Mouse (Mus musculus) liver, adult 2 months (tissue): ENCODE results near the gene Ilk. TPM values are rescaled to one million over a fixed set of nuclear protein-coding genes. Genes with fewer than 3 reads are reported as not detected.
"Not testable (repeated sequence)": the region's sequence is repeated elsewhere in the genome, so short reads cannot be mapped to it uniquely, and the experiment has no call there.

Experiments
- DNase-seq: peaks from one replicate; pipeline ENCODE4 v3.0.0-alpha.2; 2011; ENCODE audit warnings: low read depth, low spot score; ENCODE audit errors: extremely low read depth
- H3K27ac ChIP-seq: fragments of 200-500 bp; replicated peaks from 2 replicates; pipeline ENCODE4 v1.5.1; 2012; ENCODE audit warnings: low read depth, mild to moderate bottlenecking, control low read depth, inconsistent platforms, low read length; ENCODE audit not compliant: insufficient read depth
- H3K27me3 ChIP-seq: fragments of 200-500 bp; 2 replicates; pipeline ENCODE4 v1.6.1; 2012; ENCODE audit warnings: mild to moderate bottlenecking, moderate library complexity, low read length, inconsistent platforms; ENCODE audit not compliant: control insufficient read depth, insufficient read depth
- H3K36me3 ChIP-seq: fragments of 200-500 bp; 2 replicates; pipeline ENCODE4 v1.6.1; 2012; ENCODE audit warnings: low read length, inconsistent platforms; ENCODE audit not compliant: control insufficient read depth, insufficient read depth
- H3K4me1 ChIP-seq: fragments of 200-500 bp; 2 replicates; pipeline ENCODE4 v1.6.1; 2011; ENCODE audit warnings: low read length; ENCODE audit not compliant: control insufficient read depth, insufficient read depth
- H3K4me3 ChIP-seq: fragments of 200-500 bp; 2 replicates; pipeline ENCODE4 v1.5.1; 2011; ENCODE audit warnings: low read depth, mild to moderate bottlenecking, control low read depth, low read length, moderate library complexity; ENCODE audit not compliant: insufficient read depth
- H3K79me2 ChIP-seq: fragments of 200-500 bp; 2 replicates; pipeline ENCODE4 v1.6.1; 2012; ENCODE audit warnings: inconsistent platforms, mild to moderate bottlenecking, low read length, moderate library complexity; ENCODE audit not compliant: control insufficient read depth, insufficient read depth
- H3K9ac ChIP-seq: fragments of 200-500 bp; 2 replicates; pipeline ENCODE4 v1.6.1; 2012; ENCODE audit warnings: low read depth, mild to moderate bottlenecking, control low read depth, inconsistent platforms, low read length
- CTCF ChIP-seq: fragments of 200-500 bp; IDR thresholded peaks from 2 replicates; pipeline ENCODE4 v1.5.1; 2011; ENCODE audit warnings: low read depth, low read length, control low read depth
- POLR2A ChIP-seq: fragments of 200-500 bp; IDR thresholded peaks from 2 replicates; pipeline ENCODE4 v1.6.1; 2011; ENCODE audit warnings: low read length, control low read depth; ENCODE audit not compliant: insufficient read depth; ENCODE audit errors: extremely low read depth
- WGBS: fragments of 180-500 bp; shearing (Covaris S2); methylation state at CpG from one replicate; pipeline ENCODE4 v1.1.7; 2018; 5-methylcytosine and 5-hydroxymethylcytosine counted together
- polyA plus RNA-seq: library from polyadenylated mRNA; depleted of rRNA; stranded (reverse); fragments of >200 nt; gene quantifications from 2 replicates; pipeline ENCODE4 v1.2.3, GENCODE M21; 2012
- total RNA-seq: library from RNA; depleted of rRNA; stranded (reverse); fragments of >200 nt; gene quantifications from 2 replicates; pipeline ENCODE4 v1.2.3, GENCODE M21; 2014

Ilk gene
- total and polyA plus RNA-seq, 2 experiments: 36.6 to 50.5 TPM

- H3K27me3 ChIP-seq: no peaks in the 10 kb centered on the region
- no peak overlapping the region for H3K27ac ChIP-seq
- no peak overlapping the region for H3K4me3 ChIP-seq
- WGBS: 94% methylated on average over 8 of the region's 8 CpGs
- H3K36me3 ChIP-seq: peaks cover 35% of the 10 kb centered on the region
- peaks cover 5% of the 10 kb centered on the region; the same call in 1 of the 2 replicates for H3K79me2 ChIP-seq
- no peak overlapping the region for H3K9ac ChIP-seq
- DNase-seq: no peak
- TF ChIP-seq CTCF (no peak), POLR2A (no peak)
- peaks cover 6% of the 10 kb centered on the region; the same call in 1 of the 2 replicates for H3K4me1 ChIP-seq
These were observed 1.6 kb upstream of the Ilk start for GRCm38 (mm10) chr7:105734826-105735225.

- peak overlapping the region; percentile 39; the same call in 1 of the 2 replicates for H3K9ac ChIP-seq
- not testable (repeated sequence) for H3K4me1 ChIP-seq, H3K27me3 ChIP-seq, DNase-seq, H3K79me2 ChIP-seq, H3K27ac ChIP-seq
- H3K4me3 ChIP-seq: peak overlapping the region; percentile 35; the same call in 1 of the 2 replicates
- peaks cover 39% of the 10 kb centered on the region for H3K36me3 ChIP-seq
- 46% methylated on average over 4 of the region's 4 CpGs for WGBS
These were observed 928 bp upstream of the Ilk start for GRCm38 (mm10) chr7:105735464-105735863.

GRCm38 (mm10) chr7:105736911-105737521, 624 bp downstream of the Ilk start, which contains the start of gene Rrp8:
TSS of gene Rrp8 (minus strand) at chr7:105737385.
- WGBS: under 1% methylated on average over 30 of the region's 30 CpGs
- peaks cover 35% of the 10 kb centered on the region for H3K36me3 ChIP-seq
- H3K27ac ChIP-seq: peak within 1 kb of the TSS; percentile 86
- H3K4me1 ChIP-seq: peaks cover 6% of the 10 kb centered on the region; the same call in 1 of the 2 replicates
- H3K4me3 ChIP-seq: peak within 1 kb of the TSS; percentile 89
- no peaks in the 10 kb centered on the region for H3K27me3 ChIP-seq
- H3K9ac ChIP-seq: peak within 1 kb of the TSS; percentile 93
- TF ChIP-seq CTCF (no peak), POLR2A (no peak)
- peak; percentile 72 for DNase-seq
- peaks cover 5% of the 10 kb centered on the region; the same call in 1 of the 2 replicates for H3K79me2 ChIP-seq

GRCm38 (mm10) chr7:105737648-105738047, 1.3 kb downstream of the Ilk start:
- WGBS: 5% methylated on average over 3 of the region's 3 CpGs
- Histone ChIP-seq H3K27ac (peak overlapping the region; percentile 40), H3K9ac (peak overlapping the region; percentile 51), H3K36me3 (peaks cover 33% of the 10 kb centered on the region), H3K4me1 (peaks cover 6% of the 10 kb centered on the region; the same call in 1 of the 2 replicates), H3K4me3 (peak overlapping the region; percentile 83), H3K27me3 (no peaks in the 10 kb centered on the region), H3K79me2 (peaks cover 5% of the 10 kb centered on the region; the same call in 1 of the 2 replicates)
- no peak for TF ChIP-seq POLR2A
- no peak for TF ChIP-seq CTCF
- peak; percentile 19 for DNase-seq

- peaks cover 7% of the 10 kb centered on the region; the same call in 1 of the 2 replicates for H3K4me1 ChIP-seq
- H3K27me3 ChIP-seq: no peaks in the 10 kb centered on the region
- peaks cover 5% of the 10 kb centered on the region; the same call in 1 of the 2 replicates for H3K79me2 ChIP-seq
- peaks cover 28% of the 10 kb centered on the region for H3K36me3 ChIP-seq
- WGBS: 77% methylated on average over 2 of the region's 2 CpGs
- no peak for DNase-seq
- H3K9ac ChIP-seq: no peak overlapping the region
- TF ChIP-seq CTCF: no peak
- TF ChIP-seq POLR2A: no peak
- H3K4me3 ChIP-seq: no peak overlapping the region
- H3K27ac ChIP-seq: no peak overlapping the region
These were observed 1.9 kb downstream of the Ilk start for GRCm38 (mm10) chr7:105738286-105738685.

- Histone ChIP-seq H3K9ac (0 out of 2 replicates have a peak overlapping the region, but pooled peaks have one; percentile 17), H3K36me3 (peaks cover 23% of the 10 kb centered on the region), H3K27me3 (no peaks in the 10 kb centered on the region), H3K27ac (peak overlapping the region; percentile 67), H3K4me1 (peaks cover 9% of the 10 kb centered on the region; the same call in 1 of the 2 replicates), H3K4me3 (no peak overlapping the region), H3K79me2 (peaks cover 8% of the 10 kb centered on the region; the same call in 1 of the 2 replicates)
- DNase-seq: peak; percentile 34
- TF ChIP-seq POLR2A (no peak), CTCF (no peak)
- 62% methylated on average over 3 of the region's 3 CpGs for WGBS
These were observed 2.6 kb downstream of the Ilk start for GRCm38 (mm10) chr7:105738948-105739347.
